In the genomic region with DNA sequence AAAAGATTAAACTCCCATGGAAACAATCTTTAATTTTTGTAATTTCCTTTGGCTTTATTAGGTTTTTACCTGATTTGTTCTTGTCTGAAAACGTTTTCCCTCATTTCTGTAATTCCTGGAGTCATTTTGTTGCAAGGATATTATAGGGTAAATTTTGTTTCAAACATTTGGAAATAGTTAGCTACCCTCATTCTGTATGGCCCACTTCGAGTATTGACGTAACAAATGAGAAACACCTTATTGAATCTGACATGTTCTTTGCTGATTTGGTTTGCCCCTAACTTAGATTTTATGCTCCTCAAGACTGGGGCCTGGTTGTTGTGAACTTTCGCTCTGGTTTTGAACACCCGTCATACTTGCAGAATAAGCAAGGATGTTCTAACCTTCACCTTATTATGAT, we compare ENCODE assay signal across 11 mouse cellular contexts.
DNase-seq lines count a peak whose midpoint lies in the region; ATAC-seq and TF ChIP-seq lines count a peak whose summit lies in the region.
"Had no signal": no experiment of that assay in that cellular context is flagged by ENCODE, and none has a peak within 500 bp of the region (broad histone marks: within the 10 kb centered on the region; RNA-seq: fewer than 3 reads in every experiment).

No protein-coding gene starts in this region.

- intact Hi-C loops in gastrocnemius, adult 2 months (cut with DNase I) = no loop called here
- intact Hi-C loops in gastrocnemius, postnatal 14 days (cut with DNase I; ENCODE audit: low total_unique reads) = no loop called here

- H3K27me3 ChIP-seq in midbrain, embryonic 11.5 days (ENCODE audit: control insufficient read depth, insufficient read depth, low read length) = no peaks in the 10 kb centered on the region
- H3K27me3 ChIP-seq in midbrain, embryonic 10.5 days (ENCODE audit: low read depth, poor library complexity, severe bottlenecking) = no peaks in the 10 kb centered on the region
- H3K27me3 ChIP-seq: embryonic facial prominence, embryonic 12.5 days had no signal

- H3K27ac ChIP-seq in gastrocnemius, adult 2 months = 0 out of 2 replicates have a peak overlapping the region, but pooled peaks have one; percentile 24
- H3K27ac ChIP-seq in midbrain, embryonic 11.5 days (ENCODE audit: low read depth, low read length) = no peak overlapping the region; the same call in 1 of the 2 replicates
- no peak overlapping the region for H3K27ac ChIP-seq in midbrain, embryonic 10.5 days (replicated peaks)
- H3K27ac ChIP-seq: forebrain, embryonic 13.5 days; forebrain, embryonic 15.5 days had no signal

- peaks cover 27% of the 10 kb centered on the region for H3K4me1 ChIP-seq in midbrain, embryonic 11.5 days (ENCODE audit: control insufficient read depth, insufficient read depth, low read length)
- peaks cover 42% of the 10 kb centered on the region for H3K4me1 ChIP-seq in midbrain, embryonic 10.5 days

- no peak overlapping the region for H3K9ac ChIP-seq in midbrain, embryonic 11.5 days (ENCODE audit: low read length)
- H3K9ac ChIP-seq: embryonic facial prominence, embryonic 12.5 days; forebrain, embryonic 13.5 days; forebrain, embryonic 15.5 days; forebrain, postnatal 0 days had no signal

- 82% methylated on average over 5 of the region's 5 CpGs for WGBS in midbrain, embryonic 11.5 days
- 79% methylated on average over 5 of the region's 5 CpGs for WGBS in midbrain, embryonic 10.5 days

- H3K4me2 ChIP-seq in midbrain, embryonic 11.5 days = no peak overlapping the region
- H3K4me2 ChIP-seq: embryonic facial prominence, embryonic 12.5 days; forebrain, embryonic 13.5 days; forebrain, embryonic 15.5 days had no signal

- H3K4me3 ChIP-seq in gastrocnemius, adult 2 months = no peak overlapping the region
- no peak overlapping the region for H3K4me3 ChIP-seq in midbrain, embryonic 11.5 days (ENCODE audit: low read depth, low read length)
- H3K4me3 ChIP-seq in midbrain, embryonic 10.5 days = no peak overlapping the region
- H3K4me3 ChIP-seq: embryonic facial prominence, embryonic 12.5 days; forebrain, embryonic 13.5 days; forebrain, embryonic 15.5 days had no signal

- ATAC-seq in midbrain, embryonic 11.5 days (ENCODE audit: low FRiP score) = no peak

- no peak for TF ChIP-seq CTCF in gastrocnemius, adult 2 months (IDR thresholded peaks at IDR 0.05)

- H3K9me3 ChIP-seq in midbrain, embryonic 11.5 days (ENCODE audit: control insufficient read depth, low read length) = no peaks in the 10 kb centered on the region
- H3K9me3 ChIP-seq in midbrain, embryonic 10.5 days (replicated peaks) = no peaks in the 10 kb centered on the region
- H3K9me3 ChIP-seq: embryonic facial prominence, embryonic 12.5 days; forebrain, embryonic 13.5 days; forebrain, embryonic 15.5 days had no signal

- no peak for DNase-seq in gastrocnemius, adult 2 months
- no peak for DNase-seq in gastrocnemius, postnatal 14 days
- DNase-seq in midbrain, embryonic 11.5 days (ENCODE audit: low spot score, missing footprints) = peak; percentile 79
- DNase-seq in midbrain, embryonic 10.5 days (ENCODE audit: low spot score) = no peak
- no peak for DNase-seq in adrenal gland, postnatal 36 days
- DNase-seq: adrenal gland, adult 2 months; adrenal gland, postnatal 25 days had no signal

- no peaks in the 10 kb centered on the region for H3K36me3 ChIP-seq in midbrain, embryonic 11.5 days (ENCODE audit: control insufficient read depth, insufficient read depth, low read length)
- H3K36me3 ChIP-seq in midbrain, embryonic 10.5 days = no peaks in the 10 kb centered on the region
- H3K36me3 ChIP-seq: embryonic facial prominence, embryonic 12.5 days; forebrain, embryonic 15.5 days had no signal
